Mouse (Mus musculus) limb, embryonic 12.5 days (tissue): ENCODE measurements at regions not wholly inside any gene's neighbourhood (a gene's known extent, or its start where the extent isn't known, plus 50 kb on each side); places are given as distances from the start of the nearest gene placed in this dataset.
"Not testable (repeated sequence)": the region's sequence is repeated elsewhere in the genome, so short reads cannot be mapped to it uniquely, and the experiment has no call there.

ENCODE experiments used
- ATAC-seq: fragments of 200-750 bp; cut with Nextera tagmentation; 2 replicates; pipeline ENCODE4 v1.8.0; 2017; ENCODE audit warnings: low read depth, moderate TSS enrichment; ENCODE audit not compliant: insufficient number of reproducible peaks, insufficient read depth, low FRiP score, low TSS enrichment
- H3K27ac ChIP-seq: fragments of 300-500 bp; sonication (generic); 2 replicates; pipeline ENCODE4 v1.5.1; 2016; ENCODE audit warnings: mild to moderate bottlenecking, moderate library complexity
- H3K27me3 ChIP-seq: fragments of 300-500 bp; sonication (generic); 2 replicates; pipeline ENCODE4 v1.6.1; 2016; ENCODE audit warnings: mild to moderate bottlenecking, moderate library complexity
- H3K36me3 ChIP-seq: fragments of 300-500 bp; sonication (generic); 2 replicates; pipeline ENCODE4 v1.6.1; 2016; ENCODE audit warnings: mild to moderate bottlenecking, moderate library complexity
- H3K4me1 ChIP-seq: fragments of 300-500 bp; sonication (generic); replicated peaks from 2 replicates; pipeline ENCODE4 v1.6.1; 2016
- H3K4me2 ChIP-seq: fragments of 300-500 bp; sonication (generic); 2 replicates; pipeline ENCODE4 v1.6.1; 2016; ENCODE audit warnings: mild to moderate bottlenecking, moderate library complexity
- H3K4me3 ChIP-seq: fragments of 300-500 bp; sonication (generic); replicated peaks from 2 replicates; pipeline ENCODE4 v1.5.1; 2016; ENCODE audit warnings: mild to moderate bottlenecking
- H3K9ac ChIP-seq: fragments of 300-500 bp; sonication (generic); replicated peaks from 2 replicates; pipeline ENCODE4 v1.6.1; 2016; ENCODE audit warnings: mild to moderate bottlenecking, moderate library complexity
- H3K9me3 ChIP-seq: fragments of 300-500 bp; sonication (generic); 2 replicates; pipeline ENCODE4 v1.6.1; 2016; ENCODE audit warnings: mild to moderate bottlenecking, moderate library complexity
- WGBS: fragments of 180-500 bp; shearing (Covaris S2); methylation state at CpG from one replicate; pipeline ENCODE4 v1.1.7; 2016; 5-methylcytosine and 5-hydroxymethylcytosine counted together

GRCm38 (mm10) chr5:104576991-104577390, 68.8 kb downstream of the BC005561 start:
- not testable (repeated sequence) for H3K4me3 ChIP-seq, H3K27me3 ChIP-seq, ATAC-seq, H3K4me2 ChIP-seq, H3K27ac ChIP-seq, H3K4me1 ChIP-seq, H3K9ac ChIP-seq
- Histone ChIP-seq H3K9me3 (peaks cover 39% of the 10 kb centered on the region), H3K36me3 (peaks cover 20% of the 10 kb centered on the region)
- WGBS: 90% methylated on average over 4 of the region's 4 CpGs

- not testable (repeated sequence) for H3K9ac ChIP-seq
Measured at GRCm38 (mm10) chr5:104582368-104582767, 74.2 kb downstream of the BC005561 start.

GRCm38 (mm10) chr5:104609177-104609576, 101.0 kb downstream of the BC005561 start:
- Histone ChIP-seq H3K4me3 (no peak overlapping the region), H3K4me2 (no peak overlapping the region), H3K9ac (no peak overlapping the region), H3K27me3 (no peaks in the 10 kb centered on the region), H3K36me3 (no peaks in the 10 kb centered on the region), H3K9me3 (peaks cover 20% of the 10 kb centered on the region), H3K4me1 (no peaks in the 10 kb centered on the region), H3K27ac (no peak overlapping the region)
- ATAC-seq: no peak
- 76% methylated on average over 7 of the region's 7 CpGs for WGBS

More at GRCm38 (mm10) chr5:104582368-104582767, 74.2 kb downstream of the BC005561 start:
- not testable (repeated sequence) for H3K4me1 ChIP-seq, ATAC-seq, H3K27me3 ChIP-seq, H3K4me2 ChIP-seq, H3K27ac ChIP-seq, H3K4me3 ChIP-seq
- WGBS: 97% methylated on average over 3 of the region's 3 CpGs
- Histone ChIP-seq H3K36me3 (peaks cover 54% of the 10 kb centered on the region), H3K9me3 (peaks cover 62% of the 10 kb centered on the region)
